Mouse (Mus musculus) intestine, postnatal 0 days (tissue): ENCODE data around the gene Tex12. TPM values are rescaled to one million over a fixed set of nuclear protein-coding genes. Genes with fewer than 3 reads are reported as not detected.

Source experiments
- ATAC-seq: fragments of 200-750 bp; cut with Nextera tagmentation; 2 replicates; pipeline ENCODE4 v1.8.0; 2017; ENCODE audit warnings: mild to moderate bottlenecking, moderate TSS enrichment, moderate library complexity
- H3K27ac ChIP-seq: fragments of 300-500 bp; sonication (generic); 2 replicates; pipeline ENCODE4 v1.5.1; 2014; ENCODE audit warnings: mild to moderate bottlenecking, low read depth, low read length, moderate library complexity
- H3K27me3 ChIP-seq: fragments of 300-500 bp; sonication (generic); replicated peaks from 2 replicates; pipeline ENCODE4 v1.6.1; 2014; ENCODE audit warnings: low read length, mixed read lengths; ENCODE audit not compliant: control insufficient read depth, insufficient read depth
- H3K36me3 ChIP-seq: fragments of 300-500 bp; sonication (generic); 2 replicates; pipeline ENCODE4 v1.6.1; 2014; ENCODE audit warnings: mild to moderate bottlenecking, moderate library complexity; ENCODE audit not compliant: control insufficient read depth, insufficient read depth
- H3K4me1 ChIP-seq: fragments of 300-500 bp; sonication (generic); replicated peaks from 2 replicates; pipeline ENCODE4 v1.6.1; 2014; ENCODE audit warnings: antibody characterized with exemption, low read length, mixed read lengths; ENCODE audit not compliant: control insufficient read depth, insufficient read depth
- H3K4me2 ChIP-seq: fragments of 300-500 bp; sonication (generic); replicated peaks from 2 replicates; pipeline ENCODE4 v1.6.1; 2014; ENCODE audit warnings: low read depth, mild to moderate bottlenecking, moderate library complexity
- H3K4me3 ChIP-seq: fragments of 300-500 bp; sonication (generic); 2 replicates; pipeline ENCODE4 v1.5.1; 2014; ENCODE audit warnings: low read depth, low read length
- H3K9ac ChIP-seq: fragments of 300-500 bp; sonication (generic); 2 replicates; pipeline ENCODE4 v1.6.1; 2014; ENCODE audit warnings: mild to moderate bottlenecking, low read depth, low read length
- H3K9me3 ChIP-seq: fragments of 300-500 bp; sonication (generic); 2 replicates; pipeline ENCODE4 v1.6.1; 2016; ENCODE audit warnings: mixed run types; ENCODE audit not compliant: control insufficient read depth
- CTCF ChIP-seq: sonication (generic); IDR thresholded peaks from 2 replicates; pipeline ENCODE4 v1.5.1; 2016; ENCODE audit warnings: low read depth, mild to moderate bottlenecking, control low read depth, antibody characterized with exemption, moderate library complexity
- WGBS: fragments of 180-500 bp; shearing (Covaris S2); extraction: QIAGEN DNeasy Blood & Tissue Kit; methylation state at CpG from one replicate; pipeline ENCODE4 v1.1.7; 2014; 5-methylcytosine and 5-hydroxymethylcytosine counted together
- polyA plus RNA-seq: library from polyadenylated mRNA; unstranded; fragments of >200 nt; fragmentation: Nextera tagmentation; extraction: Ambion mirVana; gene quantifications from 2 replicates; pipeline ENCODE4 v1.2.1, GENCODE M21; 2015

Gene Tex12
- polyA plus RNA-seq, 1 experiment from 2014 or later = 0.43 TPM

DNA sequence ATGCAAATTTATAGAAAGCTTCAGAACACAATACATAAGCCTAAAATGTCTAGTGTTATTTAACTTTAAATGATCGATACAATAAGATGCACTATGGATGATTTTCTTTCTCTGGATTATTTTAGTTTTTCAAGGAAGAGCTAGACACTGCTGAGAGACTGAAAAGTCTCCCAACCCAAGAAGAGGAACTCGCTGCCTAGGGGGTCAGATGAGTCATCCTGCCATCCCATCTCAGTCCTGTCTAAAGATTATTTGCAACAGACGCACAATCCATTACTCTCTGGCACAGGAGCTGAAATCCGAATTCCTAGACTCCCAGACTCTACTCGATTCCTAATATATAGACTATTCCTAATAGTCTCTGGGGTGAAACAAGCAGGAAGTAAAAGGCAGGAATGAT, 8.9 kb downstream of the Tex12 start:
- no peaks in the 10 kb centered on the region for H3K27me3 ChIP-seq
- H3K9me3 ChIP-seq = no peaks in the 10 kb centered on the region
- H3K27ac ChIP-seq = no peak overlapping the region
- H3K36me3 ChIP-seq = no peaks in the 10 kb centered on the region
- no peak for ATAC-seq
- no peak overlapping the region for H3K9ac ChIP-seq
- 68% methylated on average over 5 of the region's 5 CpGs for WGBS
- no peak overlapping the region for H3K4me2 ChIP-seq
- 0 out of 2 replicates have a peak, but pooled peaks cover 2% of the 10 kb centered on the region for H3K4me1 ChIP-seq
- H3K4me3 ChIP-seq = no peak overlapping the region
- no peak for TF ChIP-seq CTCF

DNA sequence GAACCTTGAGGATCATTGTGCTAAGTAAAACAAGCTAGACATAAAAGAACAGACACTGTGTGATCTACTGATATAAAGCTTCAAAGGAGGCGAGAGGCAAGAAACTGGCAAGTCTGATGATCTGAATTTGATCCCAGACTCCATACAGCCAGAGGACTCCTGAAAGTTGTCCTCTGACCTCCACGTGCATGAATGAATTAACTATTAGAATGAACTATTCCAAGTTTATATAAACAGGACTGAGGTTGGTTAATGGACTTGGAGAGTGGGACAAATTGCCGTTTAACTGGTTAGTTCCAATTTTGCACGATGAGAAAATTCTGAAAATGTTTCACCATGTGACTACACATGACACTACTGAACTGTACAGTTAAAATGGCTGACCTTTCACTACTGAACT, 12.2 kb downstream of the Tex12 start:
- Histone ChIP-seq H3K27me3 (no peaks in the 10 kb centered on the region), H3K4me1 (no peaks in the 10 kb centered on the region), H3K4me2 (no peak overlapping the region), H3K36me3 (no peaks in the 10 kb centered on the region), H3K27ac (no peak overlapping the region), H3K4me3 (no peak overlapping the region), H3K9ac (no peak overlapping the region), H3K9me3 (no peaks in the 10 kb centered on the region)
- no peak for ATAC-seq
- WGBS = 75% methylated on average over 4 of the region's 4 CpGs
- no peak for TF ChIP-seq CTCF

DNA sequence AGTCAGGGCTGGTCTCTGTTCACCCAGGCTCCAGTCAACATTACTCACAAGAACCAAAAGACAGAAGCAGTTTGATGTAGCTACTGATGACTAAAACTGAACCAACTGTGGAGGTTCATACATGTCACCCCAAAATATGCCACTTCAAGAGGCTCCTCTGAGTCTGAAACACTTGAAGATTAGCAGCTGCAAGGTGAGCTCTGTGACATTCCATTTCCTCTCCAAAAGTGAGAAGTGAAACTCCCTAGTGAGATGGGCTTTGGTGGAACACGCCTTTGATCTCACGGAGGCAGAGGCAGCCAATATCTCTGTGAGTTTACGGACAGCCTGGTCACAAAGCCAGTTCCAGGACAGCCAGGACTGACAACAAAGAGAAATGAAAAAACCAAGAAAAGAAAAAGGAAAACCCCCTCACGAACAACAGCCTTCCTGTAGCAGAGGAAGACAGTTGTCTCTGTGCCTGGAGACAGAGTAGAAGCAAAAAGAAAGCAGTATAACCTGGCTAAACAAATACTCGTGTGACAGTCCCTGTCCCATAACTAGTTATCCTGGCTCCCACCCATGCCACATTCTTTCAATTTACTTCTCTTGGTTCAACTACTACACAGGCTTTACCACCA, 13.2 kb downstream of the Tex12 start:
- no peaks in the 10 kb centered on the region for H3K27me3 ChIP-seq
- no peak for ATAC-seq
- H3K27ac ChIP-seq = no peak overlapping the region
- H3K9me3 ChIP-seq = no peaks in the 10 kb centered on the region
- H3K4me2 ChIP-seq = no peak overlapping the region
- 41% methylated on average over 5 of the region's 5 CpGs for WGBS
- no peak for TF ChIP-seq CTCF
- H3K4me3 ChIP-seq = no peak overlapping the region
- no peaks in the 10 kb centered on the region for H3K36me3 ChIP-seq
- no peaks in the 10 kb centered on the region for H3K4me1 ChIP-seq
- no peak overlapping the region for H3K9ac ChIP-seq

DNA sequence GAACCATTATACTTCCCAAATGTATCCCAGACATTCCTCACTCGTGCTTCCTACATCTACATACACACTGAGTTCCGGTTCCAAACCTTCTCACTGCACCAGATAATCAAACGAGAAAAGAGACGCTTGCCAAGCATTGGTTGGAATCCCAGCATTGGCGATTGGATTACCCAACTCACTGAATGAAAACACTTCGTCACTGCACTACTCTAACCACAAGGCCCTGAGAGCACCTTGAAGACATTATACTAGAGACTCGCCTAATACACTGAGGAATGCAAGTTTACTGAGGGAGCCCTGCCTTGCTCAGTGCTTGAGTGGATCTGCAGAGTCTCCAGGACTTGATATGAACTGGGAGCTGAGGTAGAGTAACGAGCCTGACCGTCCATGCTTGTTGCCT, 18.7 kb downstream of the Tex12 start:
- TF ChIP-seq CTCF = no peak
- ATAC-seq = no peak

DNA sequence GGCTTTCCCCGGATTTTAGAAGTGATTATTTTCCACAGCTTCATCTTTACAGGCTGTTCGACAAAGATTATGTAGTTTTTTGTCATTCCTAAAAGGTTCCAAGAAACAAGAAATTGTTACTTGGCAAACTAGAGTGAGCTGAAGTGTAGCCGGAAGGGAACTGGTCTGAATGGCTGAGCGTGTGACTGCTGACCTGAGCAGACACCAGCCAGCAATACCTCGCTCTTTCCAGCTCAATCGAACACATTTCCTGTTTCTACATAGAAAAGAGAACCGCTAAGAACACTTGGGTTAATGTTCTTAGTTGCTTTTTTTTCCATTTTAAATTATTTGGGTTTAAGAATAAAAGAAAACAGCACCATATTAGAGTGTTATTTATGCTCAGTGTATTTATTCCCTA, 21.0 kb downstream of the Tex12 start:
- no peak for TF ChIP-seq CTCF
- no peaks in the 10 kb centered on the region for H3K9me3 ChIP-seq
- no peak overlapping the region for H3K4me2 ChIP-seq
- WGBS = 65% methylated on average over 7 of the region's 7 CpGs
- no peaks in the 10 kb centered on the region for H3K36me3 ChIP-seq
- no peak for ATAC-seq
- no peak overlapping the region for H3K4me3 ChIP-seq
- H3K27ac ChIP-seq = no peak overlapping the region
- H3K27me3 ChIP-seq = no peaks in the 10 kb centered on the region
- H3K9ac ChIP-seq = no peak overlapping the region
- H3K4me1 ChIP-seq = no peaks in the 10 kb centered on the region

More for the DNA sequence above, 18.7 kb downstream of the Tex12 start:
- H3K4me1 ChIP-seq = no peaks in the 10 kb centered on the region
- H3K9me3 ChIP-seq = no peaks in the 10 kb centered on the region
- no peak overlapping the region for H3K27ac ChIP-seq
- no peak overlapping the region for H3K9ac ChIP-seq
- WGBS = 81% methylated on average over 9 of the region's 9 CpGs
- H3K4me3 ChIP-seq = no peak overlapping the region
- H3K36me3 ChIP-seq = no peaks in the 10 kb centered on the region
- no peaks in the 10 kb centered on the region for H3K27me3 ChIP-seq
- H3K4me2 ChIP-seq = no peak overlapping the region

DNA sequence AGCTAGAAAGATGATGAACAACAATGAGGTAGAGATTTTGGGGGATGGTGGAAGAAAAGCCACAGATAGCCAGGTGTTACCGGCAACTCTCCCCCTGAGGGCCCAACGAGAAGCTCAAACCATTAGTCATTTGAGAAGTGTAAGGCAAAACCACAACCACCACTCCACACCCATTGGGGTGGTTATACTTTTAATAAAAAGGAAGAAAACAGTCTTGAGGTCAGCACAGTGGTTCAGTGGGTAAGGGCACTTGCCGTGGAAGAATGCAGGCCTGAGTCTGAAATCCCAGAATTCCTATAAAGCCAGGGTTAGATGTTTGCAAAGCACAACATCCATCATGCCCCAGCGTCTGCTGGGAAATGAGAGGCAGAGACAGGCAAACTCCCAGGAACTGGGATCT, 23.8 kb downstream of the Tex12 start:
- no peaks in the 10 kb centered on the region for H3K36me3 ChIP-seq
- H3K9me3 ChIP-seq = no peaks in the 10 kb centered on the region
- no peak for TF ChIP-seq CTCF
- no peaks in the 10 kb centered on the region for H3K4me1 ChIP-seq
- H3K9ac ChIP-seq = no peak overlapping the region
- no peak for ATAC-seq
- no peak overlapping the region for H3K4me2 ChIP-seq
- H3K27ac ChIP-seq = no peak overlapping the region
- 63% methylated on average over 4 of the region's 4 CpGs for WGBS
- H3K27me3 ChIP-seq = no peaks in the 10 kb centered on the region
- no peak overlapping the region for H3K4me3 ChIP-seq
